Mouse (Mus musculus) CD8-positive naive resting alpha-beta T cell, adult 2 months (primary cell): ENCODE measurements around the gene Cabcoco1.

Source experiments
- DNase-seq, 2 experiments: peaks; one replicate each; pipeline ENCODE4 v3.0.0; 2022; ENCODE audit warnings: low read depth in 2 of 2, low spot score in 2 of 2

Cabcoco1 gene

DNA sequence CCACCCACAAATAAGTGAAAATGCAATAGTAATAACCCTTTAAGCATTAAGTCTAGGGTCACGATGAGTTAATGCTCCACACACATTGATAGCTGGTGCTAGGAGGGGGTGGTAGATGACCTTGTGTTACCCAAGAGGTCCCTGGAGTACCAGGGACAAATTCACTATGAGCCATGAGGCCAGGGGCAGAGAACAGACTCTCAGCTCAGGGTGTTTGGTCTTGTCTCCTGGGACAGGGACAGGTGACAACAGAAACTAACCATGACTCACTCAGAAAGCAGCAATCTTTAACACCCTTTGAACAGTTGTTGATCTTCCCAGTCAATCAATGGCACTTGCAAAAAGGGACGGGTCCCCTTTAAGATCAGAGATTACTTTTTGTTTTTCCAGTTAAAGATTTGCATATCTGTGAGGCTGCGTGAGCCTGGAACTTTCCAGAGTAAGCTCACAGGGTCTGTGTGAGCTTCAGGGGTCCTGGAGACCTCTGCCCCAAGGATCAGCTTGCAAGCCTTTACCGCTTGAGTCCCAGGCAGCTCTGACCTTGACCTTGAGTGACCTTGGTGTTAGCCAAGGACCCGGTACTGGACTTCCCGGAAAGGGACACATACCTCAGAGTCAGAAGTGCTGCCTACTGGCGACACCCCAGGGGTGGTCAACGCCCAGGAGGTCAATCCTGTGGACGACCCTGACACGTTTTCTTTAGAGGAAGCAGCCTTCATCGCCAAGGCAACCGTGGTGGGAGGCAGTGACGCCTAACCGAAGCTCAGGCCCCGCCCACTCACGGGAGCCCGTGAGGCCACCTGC, at the start of gene Cabcoco1:
Cabcoco1 (minus strand) TSS at position 758 of the 804 bp plus-strand sequence.
- peak; percentile 61 to 80 for DNase-seq

DNA sequence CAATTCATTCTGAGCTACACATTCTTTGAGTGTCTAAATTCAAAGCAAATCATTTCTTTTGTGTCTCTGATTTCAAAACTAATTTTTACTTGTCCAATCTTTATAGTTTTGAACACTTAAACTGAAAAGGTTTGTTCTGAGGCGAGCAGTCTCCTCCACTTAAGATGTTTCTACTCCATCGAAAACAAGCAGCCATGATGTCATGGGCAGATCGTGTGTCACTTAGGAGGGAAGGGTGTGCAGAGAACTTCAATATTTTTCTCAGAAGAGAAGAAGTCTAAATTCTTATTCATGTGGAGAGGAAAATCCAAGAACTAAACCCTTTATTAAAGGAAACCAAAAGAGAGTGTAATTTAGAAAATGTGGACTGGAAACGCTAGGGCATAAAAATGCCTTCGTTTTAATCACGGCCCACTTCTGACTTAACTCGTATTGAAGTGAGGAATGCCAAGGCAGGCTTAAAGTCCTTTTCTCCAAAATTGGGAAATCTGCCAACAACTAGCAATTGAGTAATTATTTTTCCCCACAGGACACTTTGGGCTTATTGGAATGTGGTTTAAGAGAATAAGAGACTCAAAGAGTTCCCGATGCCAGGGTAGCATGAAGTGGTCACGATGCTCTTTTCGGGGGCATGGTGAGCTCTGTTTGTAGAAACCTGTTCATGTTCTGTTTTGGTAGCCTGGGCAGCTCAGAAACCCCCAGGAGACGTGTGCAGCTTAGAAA, 48.0 kb upstream of the Cabcoco1 start:
- no peak for DNase-seq

DNA sequence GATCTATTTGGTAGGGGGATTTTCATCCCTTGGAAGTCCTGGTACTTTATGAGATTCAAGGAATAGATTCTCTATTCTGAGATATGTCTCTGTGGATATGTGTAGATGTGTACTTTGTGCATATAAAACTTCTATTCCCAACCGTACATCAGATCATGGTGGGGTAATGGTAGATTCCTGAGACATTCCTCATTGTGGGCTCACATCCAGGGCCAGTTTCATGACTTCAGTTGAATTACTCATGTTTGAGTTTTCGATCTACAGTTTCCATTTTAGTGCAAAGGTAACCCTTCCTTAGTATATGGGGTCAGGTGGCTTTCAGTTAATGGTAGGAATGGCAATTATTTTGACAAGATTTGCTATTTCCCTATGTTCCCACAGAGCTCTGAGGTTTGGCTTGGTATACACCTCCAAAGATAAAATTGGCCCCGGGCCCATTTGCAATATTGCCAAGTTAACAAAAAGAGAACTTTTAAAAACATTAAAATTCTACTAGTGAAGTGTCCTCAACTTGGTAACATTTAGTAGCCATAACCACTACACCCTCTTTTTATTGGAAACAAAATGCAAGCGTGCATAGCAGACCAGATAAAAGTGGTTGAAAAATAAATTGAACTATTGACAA, 45.8 kb upstream of the Cabcoco1 start:
- no peak for DNase-seq

DNA sequence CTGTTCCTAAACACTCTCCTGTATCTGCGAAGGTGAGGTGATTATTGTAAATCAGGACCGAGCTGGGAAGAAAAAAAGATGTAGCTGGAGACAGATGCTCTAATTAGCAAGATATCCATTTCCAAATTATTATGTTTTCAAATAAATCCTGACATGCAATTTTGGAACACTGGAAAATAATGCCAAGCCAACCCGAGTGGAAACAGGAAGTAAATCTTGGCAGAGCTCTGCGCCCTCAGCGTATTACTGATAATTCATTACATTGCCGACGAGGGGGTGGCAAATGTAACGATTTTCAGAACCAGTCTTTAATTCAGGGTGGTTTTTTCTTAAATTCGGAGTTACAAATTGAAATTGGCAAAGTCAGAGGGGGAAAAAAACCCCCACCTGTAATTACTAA, 35.6 kb upstream of the Cabcoco1 start:
- no peak for DNase-seq

DNA sequence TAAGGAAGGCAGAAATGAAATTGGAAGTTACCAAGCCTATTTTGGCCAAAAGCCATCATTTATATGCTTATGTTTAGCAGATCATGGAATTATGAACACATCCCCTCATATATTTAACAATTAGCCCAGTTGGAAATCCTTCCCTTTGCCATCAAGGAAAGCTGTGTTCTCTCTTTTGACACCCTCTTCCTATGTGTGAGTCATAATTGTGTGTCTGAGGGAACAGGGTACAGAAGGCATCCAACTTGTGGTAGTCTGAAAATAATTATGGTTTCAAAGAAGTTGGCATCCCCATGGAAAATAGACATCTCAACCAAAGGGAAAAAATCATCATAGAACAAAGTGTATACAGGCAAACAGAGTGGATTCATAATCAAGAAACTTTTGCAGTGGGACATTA, 26.5 kb upstream of the Cabcoco1 start:
- DNase-seq = no peak

DNA sequence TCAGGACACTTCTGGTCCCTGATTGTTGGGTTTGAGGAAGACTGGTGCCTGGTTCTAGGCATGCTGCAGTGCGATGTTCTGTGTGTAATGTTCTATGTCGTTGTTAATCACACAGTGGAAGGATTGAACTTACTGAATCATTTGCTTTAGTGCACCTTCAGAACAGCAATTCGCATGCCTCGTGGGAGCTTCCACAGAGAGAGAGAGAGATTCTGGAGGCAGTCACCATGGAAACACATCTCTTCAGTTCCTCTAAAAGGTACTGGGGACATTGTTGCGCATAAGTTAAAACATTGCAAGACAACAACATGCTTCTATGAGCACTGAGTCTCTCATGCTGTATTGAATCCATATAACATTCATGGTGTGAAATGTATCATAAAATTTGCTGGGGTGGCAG, 20.6 kb upstream of the Cabcoco1 start:
- DNase-seq = no peak

DNA sequence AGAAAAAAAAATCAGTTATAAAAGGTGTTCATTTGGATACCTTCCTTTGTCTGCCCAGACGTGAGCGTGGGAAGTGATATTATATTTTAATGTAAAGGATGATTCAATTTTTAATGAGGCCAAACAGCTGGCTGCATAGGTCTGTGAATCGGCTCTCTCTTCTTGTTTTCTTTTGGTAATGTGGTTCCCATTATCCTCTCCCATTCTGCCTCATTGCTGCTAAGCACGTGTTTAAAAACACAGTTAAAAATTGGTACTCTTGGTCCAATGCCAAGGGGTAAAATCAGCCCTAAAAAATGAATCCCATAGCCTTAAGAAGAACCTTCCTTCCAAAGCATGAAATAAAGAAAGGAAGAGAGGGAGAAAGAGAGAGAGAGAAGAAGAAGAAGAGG, 17.1 kb upstream of the Cabcoco1 start:
- DNase-seq = no peak

DNA sequence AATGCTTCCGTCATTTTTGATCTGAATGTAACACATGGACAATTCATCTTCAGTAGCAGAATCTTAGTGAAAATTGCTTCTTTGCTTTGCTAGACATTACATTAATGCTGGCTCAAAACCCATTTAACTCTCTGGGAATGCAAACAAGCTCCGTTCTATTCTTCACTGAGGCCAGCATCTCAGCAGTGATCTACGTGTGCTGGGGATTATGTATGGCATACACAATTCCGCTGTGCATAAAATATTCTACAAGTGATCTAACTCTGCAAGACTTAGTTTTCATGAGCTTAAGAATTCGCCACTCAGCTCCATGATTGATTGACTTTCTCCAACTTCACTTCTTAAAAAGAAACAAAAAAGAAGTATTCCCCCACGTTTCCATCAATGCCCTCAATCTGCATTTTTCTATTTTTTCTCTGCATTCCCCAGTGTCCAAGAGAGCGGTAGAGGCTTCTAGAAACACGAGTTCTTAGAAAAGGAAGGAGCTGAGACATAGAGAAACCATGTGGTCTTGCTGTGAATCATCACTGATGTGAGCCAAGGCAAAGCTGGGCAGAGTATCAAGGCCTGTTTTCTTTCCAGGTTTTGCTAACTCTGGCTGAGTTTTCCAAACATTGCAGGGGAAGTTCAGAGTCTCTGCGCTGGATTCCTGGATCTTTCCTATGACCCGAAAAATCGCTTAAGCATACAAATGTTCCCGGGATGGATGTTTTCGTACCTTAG, 16.6 kb upstream of the Cabcoco1 start:
- no peak for DNase-seq

DNA sequence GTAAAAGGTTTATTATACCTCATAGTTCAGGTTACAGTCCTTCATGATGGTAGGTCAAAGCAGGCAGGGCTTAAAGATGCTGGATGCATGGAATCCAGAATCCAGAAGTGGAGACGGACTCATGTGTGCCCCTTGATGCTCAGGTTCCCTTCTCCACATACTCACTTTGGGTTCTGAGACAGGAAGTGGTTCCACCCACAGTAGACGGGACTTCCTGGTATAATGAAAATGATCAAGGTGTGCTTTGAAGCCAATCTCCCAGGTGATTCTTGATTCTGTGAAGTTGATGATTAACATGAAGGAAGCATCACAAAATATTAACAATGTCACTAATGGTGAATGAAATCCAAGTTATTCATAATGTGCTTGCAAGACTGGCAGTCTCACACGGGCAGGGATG, 12.0 kb upstream of the Cabcoco1 start:
- no peak for DNase-seq

DNA sequence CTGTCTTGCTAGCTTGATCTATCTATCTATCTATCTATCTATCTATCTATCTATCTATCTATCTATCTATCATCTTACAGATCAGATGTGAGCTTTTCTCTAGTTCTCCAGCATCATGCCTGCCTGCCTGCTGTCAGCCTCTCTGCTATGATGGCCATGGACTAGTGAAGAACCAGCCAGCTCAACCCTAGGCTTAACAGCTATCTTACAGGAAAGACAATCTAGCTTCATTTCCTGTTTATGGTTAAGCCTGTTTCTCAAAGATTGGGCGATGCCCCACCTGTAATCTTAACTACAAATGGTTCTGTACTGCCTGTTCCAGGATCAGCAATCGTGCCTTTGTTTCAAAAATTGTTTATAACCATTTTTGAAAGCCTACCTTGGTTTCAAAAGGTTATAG, 10.9 kb upstream of the Cabcoco1 start:
- DNase-seq = no peak

DNA sequence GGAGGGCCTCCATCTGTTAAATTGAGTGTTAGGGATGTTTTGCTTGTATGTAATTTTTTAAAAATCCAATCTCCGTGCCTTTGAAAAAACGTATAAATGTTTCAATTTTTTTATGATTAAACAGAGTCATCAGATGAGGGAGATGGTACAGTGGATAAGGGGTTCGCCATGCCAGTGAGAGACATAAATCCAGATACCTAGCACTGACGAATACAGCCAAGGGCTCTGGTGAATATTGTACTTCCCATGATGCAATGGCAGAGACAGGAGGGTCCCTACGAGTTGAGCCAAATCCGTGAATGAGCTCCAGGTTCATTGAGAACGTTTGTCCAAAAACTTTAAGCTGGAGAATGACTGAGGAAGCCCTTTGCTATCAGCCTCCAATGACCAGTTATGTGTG, 9.6 kb upstream of the Cabcoco1 start:
- no peak for DNase-seq

DNA sequence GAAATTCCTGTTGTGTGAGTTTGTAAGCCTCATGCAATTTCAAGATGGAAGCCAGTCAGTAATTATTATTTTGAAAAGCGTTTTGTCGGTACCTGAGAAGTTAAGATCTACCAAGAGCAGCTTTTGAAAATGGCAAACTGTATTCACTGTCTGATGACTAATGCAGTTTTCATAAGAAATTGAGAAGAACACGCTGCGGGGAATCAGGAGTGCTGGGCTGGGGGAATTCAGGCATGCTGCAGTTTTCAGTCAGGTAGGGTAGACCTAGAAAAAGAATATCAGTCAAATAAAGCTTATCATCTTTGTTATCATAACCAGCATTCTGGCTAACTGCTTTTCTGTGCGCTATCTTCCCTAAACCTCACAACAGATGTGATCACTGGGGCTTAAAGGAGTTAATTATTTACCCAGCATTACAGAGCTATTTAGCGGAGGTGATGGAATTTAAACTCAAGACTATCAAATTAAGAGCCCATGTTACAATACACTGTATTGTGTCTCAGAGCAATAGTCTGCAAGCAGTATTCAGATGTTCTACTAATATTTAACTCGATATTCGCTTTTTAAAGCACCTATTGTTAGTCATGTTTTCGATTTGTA, 9.1 kb upstream of the Cabcoco1 start:
- DNase-seq = no peak

DNA sequence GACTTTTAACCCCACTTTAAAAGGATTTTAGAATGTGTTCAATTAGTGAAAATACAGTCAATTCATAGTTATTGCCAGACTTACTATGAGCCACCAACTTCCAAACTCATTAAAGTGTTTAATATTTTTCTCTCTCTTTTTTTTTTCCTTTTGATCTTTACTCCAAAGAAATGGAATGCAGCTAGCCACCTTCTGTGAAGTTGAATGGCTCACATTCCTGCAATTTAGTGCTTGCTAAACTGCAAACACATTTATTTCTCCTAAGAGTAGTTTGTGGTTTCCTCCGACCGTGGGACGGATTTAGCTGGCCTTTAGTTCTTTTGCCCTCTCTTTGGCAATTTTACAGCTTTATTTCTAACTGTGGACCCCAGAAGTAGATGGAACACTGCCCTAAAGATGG, 1.4 kb upstream of the Cabcoco1 start:
- no peak for DNase-seq

DNA sequence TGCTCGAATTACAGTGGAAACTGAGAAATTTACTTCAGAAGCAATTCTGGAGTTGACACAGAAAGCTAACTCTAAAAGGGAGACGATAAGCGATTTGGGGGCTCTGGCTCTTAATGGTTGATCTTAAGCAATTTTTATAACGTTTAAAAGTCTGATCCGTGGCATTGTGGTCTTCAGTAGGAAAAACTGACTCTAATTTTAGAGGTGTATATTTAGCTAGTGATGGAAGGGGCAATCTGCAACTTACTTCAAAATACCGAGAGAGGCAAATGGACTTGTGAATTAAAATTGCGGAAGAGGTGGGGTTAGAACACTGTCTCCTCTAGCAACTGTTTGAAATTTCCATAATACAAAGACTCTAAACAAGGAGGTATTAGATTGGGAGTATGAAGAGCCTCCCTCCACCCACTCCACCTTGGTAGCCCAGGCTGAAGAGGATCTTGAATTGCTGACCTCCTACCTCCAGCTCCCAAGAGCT, 286 bp upstream of the Cabcoco1 start:
- DNase-seq = no peak

DNA sequence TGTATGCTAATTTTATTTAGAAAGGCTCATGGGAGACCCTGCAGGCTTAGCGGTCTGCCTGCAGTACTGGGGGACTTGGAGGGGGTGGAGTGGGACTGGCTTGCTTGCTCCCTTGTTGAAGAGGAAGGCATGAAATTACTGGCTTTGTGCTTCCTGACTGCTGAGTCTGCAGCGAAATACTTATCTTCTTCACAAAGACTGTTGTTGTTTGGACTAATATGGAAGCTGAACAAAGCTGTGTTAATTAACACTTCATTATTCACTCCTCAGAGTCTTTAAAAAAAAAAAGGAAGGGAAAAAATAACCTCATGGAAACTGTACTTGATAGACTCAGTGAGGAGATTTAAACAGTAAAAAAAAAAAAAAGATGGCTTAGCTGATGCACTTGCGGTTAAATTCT, 1.1 kb downstream of the Cabcoco1 start:
- no peak for DNase-seq

DNA sequence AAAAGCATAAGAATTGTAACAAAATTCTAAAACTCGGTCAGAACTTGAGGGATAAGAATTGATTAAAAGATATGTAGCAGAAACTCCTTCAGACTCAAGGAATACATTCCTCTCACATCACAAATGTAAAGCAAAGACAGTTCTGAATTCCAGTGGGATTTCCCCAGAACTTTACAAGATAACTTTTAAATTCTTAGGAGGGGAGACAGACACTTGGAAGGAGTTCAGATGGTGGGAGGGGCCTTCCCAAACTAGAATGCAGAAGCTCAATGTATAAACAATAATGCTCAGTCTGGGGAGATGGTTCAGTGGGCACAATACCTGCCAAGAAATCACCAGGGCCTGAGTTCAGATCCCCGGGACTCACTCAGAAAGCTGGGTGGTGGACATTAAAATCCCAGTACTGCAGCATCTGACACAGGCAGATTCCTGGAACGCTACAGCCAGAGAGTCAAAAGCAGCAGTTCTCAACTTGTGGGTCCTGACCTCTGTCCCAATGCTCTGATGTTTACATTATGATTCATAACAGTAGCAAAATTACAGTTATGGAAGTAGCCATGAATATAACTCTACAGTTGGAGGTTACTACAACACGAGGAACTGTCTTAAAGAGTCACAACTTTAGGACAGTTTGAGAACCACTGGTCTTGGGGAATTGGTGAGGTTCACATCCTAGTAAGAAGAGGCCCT, 4.3 kb downstream of the Cabcoco1 start:
- DNase-seq = no peak

DNA sequence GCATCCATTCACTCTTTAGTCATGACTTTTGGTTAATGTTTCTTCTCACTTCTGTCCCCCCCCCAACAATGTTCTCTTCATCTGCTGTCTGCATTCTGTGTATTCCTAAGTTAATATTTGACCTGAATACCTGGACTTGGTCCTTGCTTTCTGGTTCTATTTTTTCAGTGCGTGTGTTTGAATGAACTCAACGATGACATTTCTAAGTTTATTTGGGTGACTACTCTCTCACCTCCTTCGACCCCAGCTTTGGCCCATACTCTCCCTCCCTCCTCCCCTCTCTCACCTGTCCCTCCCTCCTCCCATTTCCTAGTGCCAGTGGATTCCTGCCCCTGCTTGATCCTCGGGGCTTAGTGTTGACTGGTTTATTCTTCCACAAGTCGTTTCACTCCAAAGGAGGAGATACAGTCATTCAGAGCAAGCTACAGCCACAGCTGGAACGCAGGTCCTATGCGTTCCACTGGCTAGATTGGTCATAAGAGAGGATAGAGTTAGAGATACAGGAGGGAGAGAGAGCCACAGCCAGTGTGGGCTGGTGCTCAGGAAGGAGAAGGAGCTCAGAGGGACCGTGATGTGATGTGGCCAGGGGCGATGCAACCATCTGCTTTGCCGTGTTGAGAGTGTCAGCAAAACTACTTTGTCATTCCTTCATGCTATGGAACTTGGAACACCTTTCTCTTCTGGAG, 12.2 kb downstream of the Cabcoco1 start:
- DNase-seq = no peak

DNA sequence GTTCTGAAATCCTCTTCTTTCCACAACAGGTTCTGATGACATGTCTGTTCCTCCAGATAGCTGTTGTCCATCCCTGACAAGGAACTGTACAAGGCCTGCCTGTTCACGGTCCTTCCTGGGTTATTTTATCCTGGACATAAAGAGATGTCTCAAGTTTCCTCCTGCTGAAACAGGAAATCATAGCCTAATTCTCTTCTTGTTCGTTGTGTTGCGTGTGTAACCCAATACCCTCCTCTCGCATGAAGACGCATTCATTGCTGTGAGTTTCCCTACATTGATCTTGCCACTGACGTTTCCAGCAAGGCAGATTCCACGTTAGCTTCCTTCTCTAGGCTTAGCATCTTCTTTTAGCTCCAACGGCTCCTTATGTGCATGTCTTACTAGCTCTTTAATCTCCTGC, 12.7 kb downstream of the Cabcoco1 start:
- DNase-seq = no peak

DNA sequence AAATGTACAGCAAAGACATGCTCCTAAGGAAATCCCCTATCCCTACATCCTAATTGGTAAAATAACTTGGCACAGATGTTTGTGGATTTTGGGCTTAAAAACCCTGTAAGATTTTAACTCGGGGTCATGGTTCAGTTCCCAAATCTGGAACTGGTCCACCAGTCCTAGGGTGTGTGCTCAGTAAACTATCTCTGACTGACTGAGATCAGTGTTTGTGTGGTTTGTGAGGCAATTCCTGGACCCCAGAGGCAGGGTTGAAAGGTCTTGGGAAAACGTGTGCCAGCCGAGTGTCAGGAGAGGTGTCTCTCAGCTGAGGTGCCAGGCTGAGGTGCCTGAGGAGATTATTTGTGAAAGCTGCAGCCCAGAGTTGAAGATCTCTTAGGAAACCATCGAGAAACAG, 19.6 kb downstream of the Cabcoco1 start:
- DNase-seq = no peak

DNA sequence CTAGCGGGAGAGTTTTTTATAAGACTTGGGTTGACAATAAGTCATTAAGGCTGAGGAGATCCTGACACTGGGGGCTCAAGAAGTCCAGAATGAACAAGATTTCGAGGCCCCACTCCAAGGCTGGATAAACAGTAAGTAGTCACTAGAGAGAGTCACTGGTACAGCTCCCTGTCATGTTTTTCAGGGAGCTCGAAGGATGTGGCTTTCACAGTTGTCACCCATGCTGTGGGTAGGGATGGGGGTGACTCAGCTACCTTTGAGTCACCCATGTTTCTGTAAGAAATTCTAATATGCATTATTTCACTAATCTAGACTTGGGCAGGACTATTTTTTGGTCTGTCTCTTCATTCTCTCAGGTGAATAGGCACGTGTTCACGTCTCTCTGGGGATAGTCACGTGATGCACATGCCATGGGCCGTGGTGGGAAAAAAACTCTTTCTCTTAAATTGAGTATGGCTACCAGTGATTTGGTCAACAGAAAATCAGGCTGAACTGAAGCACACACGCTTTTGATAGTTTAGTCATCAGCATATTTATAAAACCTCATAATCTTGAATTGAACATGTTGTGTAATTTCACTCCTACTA, 29.2 kb downstream of the Cabcoco1 start:
- no peak for DNase-seq
